Mouse (Mus musculus) liver, adult 2 months (tissue): Measurements from ENCODE around the gene Hsf2bp. TPM values are rescaled to one million over a fixed set of nuclear protein-coding genes. Genes with fewer than 3 reads are reported as not detected.

ENCODE experiments used
- DNase-seq: peaks from one replicate; pipeline ENCODE4 v3.0.0-alpha.2; 2011; ENCODE audit warnings: low read depth, low spot score; ENCODE audit errors: extremely low read depth
- H3K27ac ChIP-seq: fragments of 200-500 bp; replicated peaks from 2 replicates; pipeline ENCODE4 v1.5.1; 2012; ENCODE audit warnings: low read depth, mild to moderate bottlenecking, control low read depth, inconsistent platforms, low read length; ENCODE audit not compliant: insufficient read depth
- H3K27me3 ChIP-seq: fragments of 200-500 bp; 2 replicates; pipeline ENCODE4 v1.6.1; 2012; ENCODE audit warnings: mild to moderate bottlenecking, moderate library complexity, low read length, inconsistent platforms; ENCODE audit not compliant: control insufficient read depth, insufficient read depth
- H3K36me3 ChIP-seq: fragments of 200-500 bp; 2 replicates; pipeline ENCODE4 v1.6.1; 2012; ENCODE audit warnings: low read length, inconsistent platforms; ENCODE audit not compliant: control insufficient read depth, insufficient read depth
- H3K4me1 ChIP-seq: fragments of 200-500 bp; 2 replicates; pipeline ENCODE4 v1.6.1; 2011; ENCODE audit warnings: low read length; ENCODE audit not compliant: control insufficient read depth, insufficient read depth
- H3K4me3 ChIP-seq: fragments of 200-500 bp; 2 replicates; pipeline ENCODE4 v1.5.1; 2011; ENCODE audit warnings: low read depth, mild to moderate bottlenecking, control low read depth, low read length, moderate library complexity; ENCODE audit not compliant: insufficient read depth
- H3K79me2 ChIP-seq: fragments of 200-500 bp; 2 replicates; pipeline ENCODE4 v1.6.1; 2012; ENCODE audit warnings: inconsistent platforms, mild to moderate bottlenecking, low read length, moderate library complexity; ENCODE audit not compliant: control insufficient read depth, insufficient read depth
- H3K9ac ChIP-seq: fragments of 200-500 bp; 2 replicates; pipeline ENCODE4 v1.6.1; 2012; ENCODE audit warnings: low read depth, mild to moderate bottlenecking, control low read depth, inconsistent platforms, low read length
- CTCF ChIP-seq: fragments of 200-500 bp; IDR thresholded peaks from 2 replicates; pipeline ENCODE4 v1.5.1; 2011; ENCODE audit warnings: low read depth, low read length, control low read depth
- POLR2A ChIP-seq: fragments of 200-500 bp; IDR thresholded peaks from 2 replicates; pipeline ENCODE4 v1.6.1; 2011; ENCODE audit warnings: low read length, control low read depth; ENCODE audit not compliant: insufficient read depth; ENCODE audit errors: extremely low read depth
- WGBS: fragments of 180-500 bp; shearing (Covaris S2); methylation state at CpG from one replicate; pipeline ENCODE4 v1.1.7; 2018; 5-methylcytosine and 5-hydroxymethylcytosine counted together
- polyA plus RNA-seq: library from polyadenylated mRNA; depleted of rRNA; stranded (reverse); fragments of >200 nt; gene quantifications from 2 replicates; pipeline ENCODE4 v1.2.3, GENCODE M21; 2012; rRNA removed
- total RNA-seq: library from RNA; depleted of rRNA; stranded (reverse); fragments of >200 nt; gene quantifications from 2 replicates; pipeline ENCODE4 v1.2.3, GENCODE M21; 2014; rRNA removed

The Hsf2bp gene
- total RNA-seq (0.13 and 0.46 TPM in 2 replicates), polyA plus RNA-seq (0.12 and 0.18 TPM in 2 replicates)

DNA sequence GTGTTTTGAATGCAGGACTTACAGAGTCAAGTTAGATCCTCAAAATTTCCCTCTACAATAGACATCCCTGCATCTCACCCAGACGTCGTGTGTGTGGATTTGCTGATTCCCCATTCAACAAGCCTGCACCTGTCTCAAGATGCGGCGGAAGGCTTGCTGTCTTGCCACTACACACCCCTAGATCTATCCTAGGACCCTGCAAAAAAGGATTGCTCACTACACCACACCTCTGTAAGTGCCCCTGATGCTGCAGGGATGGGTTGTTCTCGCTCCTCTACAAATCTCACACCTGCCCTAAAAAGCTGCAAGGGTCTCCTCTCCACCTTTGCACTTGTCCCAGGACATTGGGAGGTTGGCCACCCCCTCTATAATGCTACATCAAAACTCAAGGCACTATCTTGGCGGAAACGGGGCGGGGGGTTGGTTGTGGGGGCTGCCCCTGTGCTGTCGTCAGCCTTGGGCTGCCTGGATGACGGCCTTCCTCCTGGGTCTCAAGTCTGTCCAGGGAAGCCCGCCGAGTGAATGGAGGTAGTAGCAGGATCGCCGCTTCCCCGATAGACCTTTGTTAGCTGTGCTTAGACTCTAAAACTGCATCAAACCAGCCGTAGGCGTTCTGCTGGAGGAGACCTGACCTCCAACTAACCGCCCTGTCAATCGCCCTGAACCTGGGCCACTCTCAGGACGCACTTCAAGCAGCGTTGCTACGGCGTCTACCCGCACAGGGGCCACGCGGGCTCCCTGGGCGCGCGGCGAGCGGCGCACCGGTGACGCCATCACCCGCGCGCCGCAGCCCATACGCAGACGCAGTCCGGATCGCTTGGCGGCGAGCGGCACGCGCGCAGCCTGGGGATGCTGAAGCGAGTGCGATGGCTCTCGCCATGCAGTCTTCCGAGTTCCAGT, at the start of gene Hsf2bp, which contains the start of gene Rrp1b:
Gene Hsf2bp (minus strand): TSS at position 741 of the 900 bp plus-strand sequence.
Gene Rrp1b (plus strand): TSS at position 492 of the 900 bp plus-strand sequence.
- Histone ChIP-seq H3K4me1 (no peaks in the 10 kb centered on the region), H3K27me3 (no peaks in the 10 kb centered on the region), H3K27ac (no peak within 1 kb of the TSS), H3K9ac (peak within 1 kb of the TSS; percentile 81), H3K36me3 (no peaks in the 10 kb centered on the region), H3K4me3 (peak within 1 kb of the TSS; percentile 80), H3K79me2 (peaks cover 3% of the 10 kb centered on the region; the same call in 1 of the 2 replicates)
- DNase-seq: peak; percentile 39
- TF ChIP-seq POLR2A: peak; percentile 50; the same call in 1 of the 2 replicates
- TF ChIP-seq CTCF: no peak
- WGBS: 6% methylated on average over 52 of the region's 52 CpGs

DNA sequence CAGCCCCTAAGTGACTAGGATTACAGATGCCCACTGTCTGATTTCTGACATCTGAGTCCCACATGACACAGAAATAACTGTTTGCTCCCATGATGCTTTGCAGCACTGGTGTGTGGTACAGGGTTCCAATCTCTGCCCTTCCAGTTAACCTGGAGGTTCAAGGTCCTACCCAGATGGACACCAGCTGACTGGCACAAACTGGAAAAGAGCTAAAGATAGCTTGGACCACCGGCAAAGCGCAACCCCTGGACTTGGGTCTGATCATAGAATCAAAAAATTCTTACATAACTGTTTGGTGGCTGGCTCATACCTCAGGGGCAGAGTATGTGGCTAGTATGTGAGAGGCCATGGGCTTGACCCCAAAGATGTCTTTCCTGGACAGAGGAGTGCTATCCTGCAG, 47.2 kb upstream of the Hsf2bp start:
- H3K4me1 ChIP-seq: no peaks in the 10 kb centered on the region
- no peak for TF ChIP-seq POLR2A
- TF ChIP-seq CTCF: no peak
- H3K79me2 ChIP-seq: no peaks in the 10 kb centered on the region
- H3K36me3 ChIP-seq: no peaks in the 10 kb centered on the region
- WGBS: 77% methylated on average over 2 of the region's 2 CpGs
- H3K9ac ChIP-seq: no peak overlapping the region
- no peak for DNase-seq
- H3K27ac ChIP-seq: no peak overlapping the region
- H3K27me3 ChIP-seq: no peaks in the 10 kb centered on the region
- no peak overlapping the region for H3K4me3 ChIP-seq

DNA sequence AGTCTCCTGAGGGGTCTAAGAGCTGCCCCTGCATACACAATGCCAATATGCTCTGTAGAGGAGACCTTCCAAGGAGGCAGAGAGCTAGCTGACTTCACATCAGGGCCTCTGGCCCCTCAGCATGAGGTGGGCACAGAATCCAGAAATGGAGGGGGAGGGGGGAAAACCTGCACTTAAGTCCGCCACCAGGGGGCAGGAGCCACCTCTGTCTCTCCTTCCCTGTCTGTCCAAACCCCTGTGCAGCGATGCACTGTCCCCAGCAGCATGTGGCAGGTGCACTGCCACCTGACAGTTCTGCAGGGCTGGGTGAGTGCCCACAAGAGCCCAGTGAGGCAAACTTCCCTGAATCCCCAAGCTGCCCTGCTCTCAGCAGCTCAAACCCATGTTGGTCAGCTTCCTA, 39.0 kb upstream of the Hsf2bp start:
- no peak overlapping the region for H3K9ac ChIP-seq
- H3K36me3 ChIP-seq: no peaks in the 10 kb centered on the region
- 10% methylated on average over 2 of the region's 2 CpGs for WGBS
- peak; percentile 12 for DNase-seq
- TF ChIP-seq CTCF (peak; percentile 88), POLR2A (no peak)
- H3K27ac ChIP-seq: no peak overlapping the region
- H3K27me3 ChIP-seq: no peaks in the 10 kb centered on the region
- no peaks in the 10 kb centered on the region for H3K79me2 ChIP-seq
- no peaks in the 10 kb centered on the region for H3K4me1 ChIP-seq
- no peak overlapping the region for H3K4me3 ChIP-seq

DNA sequence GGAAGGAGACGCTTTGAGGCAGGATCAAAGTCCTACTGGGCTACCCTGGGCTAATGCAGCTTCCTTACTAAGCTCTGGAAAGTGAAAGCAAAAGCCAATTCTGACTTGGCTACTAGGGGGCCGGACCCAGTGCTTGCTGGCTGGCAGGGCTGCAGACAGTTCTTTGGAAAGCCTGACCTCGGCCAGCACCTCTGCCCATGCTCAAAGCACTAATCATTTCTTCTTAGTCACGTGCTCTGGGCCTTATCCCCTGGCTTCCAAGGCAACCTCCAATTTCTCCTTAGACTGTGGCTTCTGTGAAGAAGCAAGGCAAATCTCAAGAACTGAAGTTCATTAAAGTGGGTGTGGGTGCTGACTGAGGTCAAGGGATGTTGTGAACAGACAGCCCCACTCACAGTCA, 38.5 kb upstream of the Hsf2bp start:
- Histone ChIP-seq H3K4me3 (no peak overlapping the region), H3K79me2 (no peaks in the 10 kb centered on the region)
- WGBS: 56% methylated on average over 4 of the region's 4 CpGs

DNA sequence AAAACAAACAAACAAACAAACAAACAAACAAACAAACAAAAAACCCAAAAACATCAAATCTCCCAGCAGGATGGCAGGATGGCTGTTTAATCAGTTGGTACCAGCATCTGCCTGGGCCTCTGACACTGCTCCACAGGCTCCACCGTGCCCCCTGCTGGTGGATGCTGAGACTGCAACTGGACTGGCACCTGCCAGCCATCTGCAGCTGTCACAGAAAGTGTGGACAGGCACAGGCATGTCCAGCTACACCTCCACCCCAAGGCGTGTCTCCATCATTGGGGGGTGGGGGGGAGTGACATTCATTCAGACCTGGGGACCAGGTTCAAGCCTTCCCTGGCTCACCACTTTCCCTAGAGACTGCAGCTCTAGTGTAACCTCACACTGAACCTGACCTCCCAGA, 37.2 kb upstream of the Hsf2bp start:
- Histone ChIP-seq H3K4me1 (no peaks in the 10 kb centered on the region), H3K4me3 (no peak overlapping the region), H3K27me3 (no peaks in the 10 kb centered on the region), H3K79me2 (no peaks in the 10 kb centered on the region), H3K36me3 (no peaks in the 10 kb centered on the region), H3K27ac (no peak overlapping the region), H3K9ac (no peak overlapping the region)
- TF ChIP-seq POLR2A (no peak), CTCF (peak; percentile 99)
- whole genome bisulfite sequencing: 8% methylated on average over 2 of the region's 2 CpGs
- DNase-seq: peak; percentile 36

More for the DNA sequence above, 38.5 kb upstream of the Hsf2bp start:
- DNase-seq: no peak
- Histone ChIP-seq H3K9ac (no peak overlapping the region), H3K36me3 (no peaks in the 10 kb centered on the region), H3K27ac (no peak overlapping the region), H3K4me1 (no peaks in the 10 kb centered on the region), H3K27me3 (no peaks in the 10 kb centered on the region)
- TF ChIP-seq CTCF (no peak), POLR2A (no peak)

DNA sequence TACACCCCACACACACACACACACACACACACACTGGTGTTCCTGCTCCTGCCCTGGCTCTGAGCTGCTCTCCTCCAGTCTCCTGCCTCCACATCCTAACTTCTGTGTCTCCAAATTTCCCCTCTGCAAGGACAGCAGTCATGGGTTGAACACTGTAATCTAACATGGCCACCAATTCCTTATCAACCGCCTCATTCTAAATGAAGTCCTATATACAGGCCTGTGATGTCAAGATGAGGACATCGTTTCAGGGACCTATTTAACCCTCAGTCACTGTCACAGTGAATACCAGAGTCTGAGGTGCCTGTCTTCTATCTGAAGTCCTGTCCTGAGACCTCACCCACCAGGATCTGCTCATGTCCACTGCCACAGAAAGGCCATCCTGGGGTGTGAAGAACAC, 32.7 kb upstream of the Hsf2bp start:
- Histone ChIP-seq H3K27ac (no peak overlapping the region), H3K36me3 (no peaks in the 10 kb centered on the region), H3K27me3 (no peaks in the 10 kb centered on the region), H3K4me1 (no peaks in the 10 kb centered on the region), H3K9ac (no peak overlapping the region), H3K4me3 (no peak overlapping the region), H3K79me2 (no peaks in the 10 kb centered on the region)
- WGBS: 80% methylated on average over 2 of the region's 2 CpGs
- DNase-seq: no peak
- no peak for TF ChIP-seq POLR2A
- no peak for TF ChIP-seq CTCF
